Mouse (Mus musculus) megakaryocyte, embryonic 14.5 days (primary cell): ENCODE data around the gene Ackr3.

ENCODE experiments used
- FLI1 ChIP-seq: IDR thresholded peaks from 2 replicates; pipeline ENCODE4 v1.6.1; 2012; ENCODE audit warnings: low read length, inconsistent platforms, mixed read lengths
- GATA1 ChIP-seq: IDR thresholded peaks from 3 replicates; pipeline ENCODE4 v1.6.1; 2012; ENCODE audit warnings: mixed read lengths, low read length, inconsistent platforms, borderline replicate concordance

DNA sequence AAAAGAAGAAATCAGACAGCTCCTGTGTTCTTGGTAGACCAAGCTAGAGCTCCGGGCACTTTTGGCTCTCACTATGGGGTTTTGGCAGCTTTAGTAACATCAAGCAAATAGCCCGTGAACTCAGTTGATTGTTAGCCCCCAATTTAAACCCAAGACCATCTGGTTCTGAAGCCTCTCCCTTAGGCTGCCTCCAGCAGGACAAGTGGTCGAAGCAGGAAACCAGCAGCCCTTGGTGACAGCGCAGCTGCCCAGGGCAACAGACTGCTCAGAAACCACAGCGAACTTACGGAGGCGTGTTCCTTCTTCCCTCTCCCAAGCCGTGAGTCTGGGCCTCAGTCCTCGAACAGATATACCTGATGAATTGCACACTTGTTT is 24.5 kb downstream of the Ackr3 start:
- TF ChIP-seq GATA1 = no peak
- TF ChIP-seq FLI1 = no peak
